Mouse (Mus musculus) liver, embryonic 14.5 days (tissue): Measurements from ENCODE around the gene Ergic2.

ENCODE experiments used
- CTCF ChIP-seq: IDR thresholded peaks from 2 replicates; pipeline ENCODE4 v1.5.1; 2016; ENCODE audit warnings: antibody characterized with exemption, low read depth, control low read depth
- EP300 ChIP-seq: IDR thresholded peaks from 2 replicates; pipeline ENCODE4 v1.6.1; 2016; ENCODE audit warnings: antibody characterized with exemption, low read depth

DNA sequence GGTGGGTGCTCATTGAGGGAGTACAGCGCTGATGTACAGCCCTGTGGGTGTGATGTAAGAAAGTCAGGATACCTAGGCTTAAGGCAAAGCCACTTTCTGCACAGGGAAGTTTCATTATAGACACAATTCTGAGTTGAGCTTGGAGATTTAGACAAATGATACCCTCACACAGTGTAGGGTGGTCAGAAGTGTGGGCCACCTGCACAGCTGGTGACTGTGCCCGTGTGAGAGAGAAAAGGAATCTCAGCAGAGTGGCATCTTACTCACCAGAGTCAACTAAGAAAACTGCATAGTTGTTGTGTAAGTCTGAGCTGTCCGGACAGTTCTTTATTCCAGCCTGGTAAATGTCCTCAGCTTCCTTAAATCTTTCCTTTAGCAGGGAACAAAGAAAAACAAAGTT lies 37.0 kb upstream of the Ergic2 start:
- TF ChIP-seq EP300 (no peak), CTCF (no peak)
